Mouse (Mus musculus) thymus, adult 2 months (tissue): ENCODE measurements around the gene Lgi2.

Experiments used
- CTCF ChIP-seq: fragments of 200-500 bp; IDR thresholded peaks from 2 replicates; pipeline ENCODE4 v1.5.1; 2012; ENCODE audit warnings: mild to moderate bottlenecking, control low read depth, low read length, moderate library complexity, borderline replicate concordance; ENCODE audit not compliant: control insufficient read depth, poor library complexity, insufficient read depth; ENCODE audit errors: extremely low read depth
- POLR2A ChIP-seq: fragments of 200-500 bp; IDR thresholded peaks from 2 replicates; pipeline ENCODE4 v1.6.1; 2012; ENCODE audit warnings: mild to moderate bottlenecking, low read length, control low read depth, moderate library complexity; ENCODE audit not compliant: control insufficient read depth, poor library complexity, insufficient read depth; ENCODE audit errors: extremely low read depth

DNA sequence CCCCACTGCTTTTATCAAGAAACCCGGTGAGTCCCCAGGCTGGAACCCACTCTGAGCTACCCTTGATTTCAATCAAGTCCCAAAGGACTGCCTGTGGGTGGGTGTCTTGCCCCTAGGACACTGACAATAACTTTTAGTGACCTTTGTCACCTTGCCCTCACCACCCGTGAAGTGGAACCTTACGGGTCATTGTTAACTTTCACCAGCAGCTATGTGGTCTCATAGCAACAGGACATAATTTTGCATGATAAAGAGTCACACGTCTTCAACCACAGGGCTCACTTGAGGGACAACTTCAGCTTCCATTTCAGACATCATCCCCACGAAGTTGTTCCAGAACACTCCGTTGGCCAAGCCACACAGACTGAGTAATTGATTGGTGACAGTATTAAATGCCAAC, 4.5 kb upstream of the Lgi2 start:
- TF ChIP-seq POLR2A = no peak
- no peak for TF ChIP-seq CTCF
